Mouse (Mus musculus) liver, embryonic 11.5 days (tissue): ENCODE data around the gene Mtfr1l. TPM values are rescaled to one million over a fixed set of nuclear protein-coding genes. Genes with fewer than 3 reads are reported as not detected.
A peak's percentile ranks its signal among the peaks of the same experiment; 100 is the strongest.
"Not testable (repeated sequence)": the region's sequence is repeated elsewhere in the genome, so short reads cannot be mapped to it uniquely, and the experiment has no call there.

Experiments used
- ATAC-seq: fragments of 200-750 bp; cut with Nextera tagmentation; replicated peaks from 2 replicates; pipeline ENCODE4 v1.8.0; 2017; ENCODE audit warnings: moderate number of reproducible peaks, mild to moderate bottlenecking, moderate TSS enrichment, moderate library complexity; ENCODE audit not compliant: low FRiP score
- DNase-seq: peaks from one replicate; pipeline ENCODE4 v3.0.0-alpha.2; 2017; ENCODE audit warnings: low spot score
- H3K27ac ChIP-seq: fragments of 300-500 bp; sonication (generic); 2 replicates; pipeline ENCODE4 v1.5.1; 2014; ENCODE audit warnings: mild to moderate bottlenecking, low read depth, low read length, control low read depth
- H3K27me3 ChIP-seq: fragments of 300-500 bp; sonication (generic); replicated peaks from 2 replicates; pipeline ENCODE4 v1.6.1; 2014; ENCODE audit warnings: low read length, mixed read lengths; ENCODE audit not compliant: control insufficient read depth, insufficient read depth
- H3K36me3 ChIP-seq: fragments of 300-500 bp; sonication (generic); 2 replicates; pipeline ENCODE4 v1.6.1; 2014; ENCODE audit warnings: mild to moderate bottlenecking, low read length, moderate library complexity, mixed read lengths; ENCODE audit not compliant: control insufficient read depth, insufficient read depth
- H3K4me1 ChIP-seq: fragments of 300-500 bp; sonication (generic); replicated peaks from 2 replicates; pipeline ENCODE4 v1.6.1; 2014; ENCODE audit warnings: low read length, mixed read lengths; ENCODE audit not compliant: control insufficient read depth, insufficient read depth
- H3K4me2 ChIP-seq: fragments of 300-500 bp; sonication (generic); 2 replicates; pipeline ENCODE4 v1.6.1; 2014; ENCODE audit warnings: mild to moderate bottlenecking, control low read depth, moderate library complexity
- H3K4me3 ChIP-seq: fragments of 300-500 bp; sonication (generic); 2 replicates; pipeline ENCODE4 v1.5.1; 2014; ENCODE audit warnings: low read depth, low read length, control low read depth
- H3K9ac ChIP-seq: fragments of 300-500 bp; sonication (generic); 2 replicates; pipeline ENCODE4 v1.6.1; 2014; ENCODE audit warnings: low read depth, low read length, control low read depth
- H3K9me3 ChIP-seq: fragments of 300-500 bp; sonication (generic); 2 replicates; pipeline ENCODE4 v1.6.1; 2016; ENCODE audit warnings: low read length, inconsistent platforms, mixed read lengths; ENCODE audit not compliant: control insufficient read depth
- WGBS: fragments of 180-500 bp; shearing (Covaris S2); extraction: QIAGEN DNeasy Blood & Tissue Kit; methylation state at CpG from one replicate; pipeline ENCODE4 v1.1.7; 2014; 5-methylcytosine and 5-hydroxymethylcytosine counted together
- polyA plus RNA-seq: library from polyadenylated mRNA; unstranded; fragments of >200 nt; fragmentation: Nextera tagmentation; extraction: Ambion mirVana; gene quantifications from 2 replicates; pipeline ENCODE4 v1.2.1, GENCODE M21; 2014

The Mtfr1l gene
- polyA plus RNA-seq, 1 experiment from 2014 or later = 107 TPM

- ATAC-seq = peak; percentile 43; the same call in 1 of the 2 replicates
- peak overlapping the region; percentile 39 for H3K4me2 ChIP-seq
Observed at GRCm38 (mm10) chr4:134494780-134495545, 40.2 kb downstream of the Mtfr1l start.

GRCm38 (mm10) chr4:134494161-134494560 is 41.0 kb downstream of the Mtfr1l start:
- 83% methylated on average over 6 of the region's 6 CpGs for WGBS
- H3K4me2 ChIP-seq, ATAC-seq: not testable (repeated sequence)

More at GRCm38 (mm10) chr4:134494780-134495545, 40.2 kb downstream of the Mtfr1l start:
- H3K4me3 ChIP-seq = no peak overlapping the region
- H3K27ac ChIP-seq = peak overlapping the region; percentile 55; the same call in 1 of the 2 replicates
- no peaks in the 10 kb centered on the region; the same call in 1 of the 2 replicates for H3K9me3 ChIP-seq
- peaks cover 45% of the 10 kb centered on the region for H3K4me1 ChIP-seq
- H3K36me3 ChIP-seq = no peaks in the 10 kb centered on the region
- no peak for DNase-seq
- no peaks in the 10 kb centered on the region for H3K27me3 ChIP-seq
- 39% methylated on average over 16 of the region's 16 CpGs for WGBS
- H3K9ac ChIP-seq = no peak overlapping the region

GRCm38 (mm10) chr4:134491716-134492115 is 43.5 kb downstream of the Mtfr1l start:
- DNase-seq (no peak), ATAC-seq (no peak)
- Histone ChIP-seq H3K4me1 (peaks cover 25% of the 10 kb centered on the region), H3K36me3 (no peaks in the 10 kb centered on the region), H3K9me3 (no peaks in the 10 kb centered on the region; the same call in 1 of the 2 replicates), H3K4me2 (no peak overlapping the region), H3K9ac (no peak overlapping the region), H3K27me3 (no peaks in the 10 kb centered on the region), H3K4me3 (no peak overlapping the region), H3K27ac (no peak overlapping the region)
- WGBS = 76% methylated on average over 6 of the region's 6 CpGs

More at GRCm38 (mm10) chr4:134494161-134494560, 41.0 kb downstream of the Mtfr1l start:
- H3K9ac ChIP-seq, H3K4me3 ChIP-seq, H3K9me3 ChIP-seq, DNase-seq, H3K27me3 ChIP-seq, H3K36me3 ChIP-seq: not testable (repeated sequence)
- H3K4me1 ChIP-seq = peaks cover 42% of the 10 kb centered on the region
- 0 out of 2 replicates have a peak overlapping the region, but pooled peaks have one; percentile 55 for H3K27ac ChIP-seq

GRCm38 (mm10) chr4:134489986-134490665 is 45.1 kb downstream of the Mtfr1l start:
- no peaks in the 10 kb centered on the region for H3K27me3 ChIP-seq
- no peaks in the 10 kb centered on the region; the same call in 1 of the 2 replicates for H3K9me3 ChIP-seq
- ATAC-seq (no peak), DNase-seq (no peak)
- 54% methylated on average over 11 of the region's 11 CpGs for WGBS
- no peaks in the 10 kb centered on the region for H3K36me3 ChIP-seq
- H3K4me3 ChIP-seq = no peak overlapping the region
- no peak overlapping the region for H3K27ac ChIP-seq
- H3K4me2 ChIP-seq = no peak overlapping the region
- H3K9ac ChIP-seq = no peak overlapping the region
- peaks cover 9% of the 10 kb centered on the region for H3K4me1 ChIP-seq

GRCm38 (mm10) chr4:134488211-134488610 is 47.0 kb downstream of the Mtfr1l start:
- no peak for DNase-seq
- Histone ChIP-seq H3K4me2 (no peak overlapping the region), H3K36me3 (no peaks in the 10 kb centered on the region), H3K9me3 (no peaks in the 10 kb centered on the region; the same call in 1 of the 2 replicates), H3K27me3 (0 out of 2 replicates have a peak, but pooled peaks cover 2% of the 10 kb centered on the region), H3K4me3 (no peak overlapping the region), H3K27ac (no peak overlapping the region), H3K4me1 (no peaks in the 10 kb centered on the region), H3K9ac (no peak overlapping the region)
- no peak for ATAC-seq
- WGBS = 88% methylated on average over 5 of the region's 5 CpGs

GRCm38 (mm10) chr4:134485151-134485900 is 49.9 kb downstream of the Mtfr1l start:
- Histone ChIP-seq H3K9me3 (no peaks in the 10 kb centered on the region), H3K4me2 (no peak overlapping the region), H3K27ac (no peak overlapping the region), H3K36me3 (no peaks in the 10 kb centered on the region), H3K4me3 (no peak overlapping the region), H3K9ac (no peak overlapping the region), H3K27me3 (0 out of 2 replicates have a peak, but pooled peaks cover 7% of the 10 kb centered on the region), H3K4me1 (no peaks in the 10 kb centered on the region)
- no peak for DNase-seq
- no peak for ATAC-seq
- 74% methylated on average over 5 of the region's 5 CpGs for WGBS

GRCm38 (mm10) chr4:134484231-134484630 is 51.0 kb downstream of the Mtfr1l start:
- 76% methylated on average over 10 of the region's 10 CpGs for WGBS
- ATAC-seq = no peak
- Histone ChIP-seq H3K36me3 (no peaks in the 10 kb centered on the region), H3K9ac (no peak overlapping the region), H3K9me3 (no peaks in the 10 kb centered on the region), H3K27ac (no peak overlapping the region), H3K4me1 (no peaks in the 10 kb centered on the region), H3K4me3 (no peak overlapping the region), H3K27me3 (0 out of 2 replicates have a peak, but pooled peaks cover 7% of the 10 kb centered on the region), H3K4me2 (no peak overlapping the region)
- no peak for DNase-seq

GRCm38 (mm10) chr4:134483696-134484095 is 51.5 kb downstream of the Mtfr1l start:
- no peak overlapping the region for H3K4me3 ChIP-seq
- ATAC-seq (no peak), DNase-seq (no peak)
- no peak overlapping the region for H3K27ac ChIP-seq
- H3K27me3 ChIP-seq = 0 out of 2 replicates have a peak, but pooled peaks cover 7% of the 10 kb centered on the region
- no peak overlapping the region for H3K9ac ChIP-seq
- no peaks in the 10 kb centered on the region for H3K36me3 ChIP-seq
- WGBS = 57% methylated on average over 6 of the region's 6 CpGs
- H3K4me1 ChIP-seq = no peaks in the 10 kb centered on the region
- no peaks in the 10 kb centered on the region for H3K9me3 ChIP-seq
- H3K4me2 ChIP-seq = no peak overlapping the region
